Mouse (Mus musculus) liver, adult 2 months (tissue): ENCODE measurements around the gene Shisal2a.

Source experiments
- CTCF ChIP-seq: fragments of 200-500 bp; IDR thresholded peaks from 2 replicates; pipeline ENCODE4 v1.5.1; 2011; ENCODE audit warnings: low read depth, low read length, control low read depth
- POLR2A ChIP-seq: fragments of 200-500 bp; IDR thresholded peaks from 2 replicates; pipeline ENCODE4 v1.6.1; 2011; ENCODE audit warnings: low read length, control low read depth; ENCODE audit not compliant: insufficient read depth; ENCODE audit errors: extremely low read depth

DNA sequence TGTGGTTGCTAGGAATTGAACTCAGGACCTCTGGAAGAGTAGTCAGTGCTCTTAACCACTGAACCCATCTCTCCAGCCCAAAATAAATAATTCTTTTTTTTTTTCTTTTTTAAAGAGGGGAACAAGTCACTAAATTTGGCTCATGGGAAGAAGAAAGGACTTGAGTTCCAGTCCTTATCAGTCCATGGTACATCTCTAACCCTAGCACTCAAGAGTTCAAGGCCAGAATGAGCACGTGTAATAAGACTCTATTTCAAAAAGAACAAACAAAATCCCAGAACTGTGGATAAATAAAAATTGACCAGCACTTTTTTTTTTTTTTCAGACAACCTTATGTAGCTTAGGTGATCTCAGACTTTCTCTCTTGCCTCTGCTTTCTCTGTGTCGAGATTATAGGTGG lies 46.4 kb downstream of the Shisal2a start:
- no peak for TF ChIP-seq CTCF
- TF ChIP-seq POLR2A = no peak
